Mouse (Mus musculus): ENCODE measurements at regions not wholly inside any gene's neighbourhood (a gene's known extent, or its start where the extent isn't known, plus 50 kb on each side); places are given as distances from the start of the nearest gene placed in this dataset.

GRCm38 (mm10) chr14:107849688-107850087 lies 1064.3 kb downstream of the Slitrk1 start:
- H3K27ac ChIP-seq (ENCODE audit: low read length) = no peak overlapping the region
- H3K9me3 ChIP-seq (replicated peaks; ENCODE audit: control insufficient read depth, low read length) = no peaks in the 10 kb centered on the region
- no peaks in the 10 kb centered on the region for H3K36me3 ChIP-seq (ENCODE audit: control insufficient read depth, insufficient read depth)
- no peaks in the 10 kb centered on the region for H3K27me3 ChIP-seq (ENCODE audit: control insufficient read depth, insufficient read depth, low read depth, low read length)
- no peaks in the 10 kb centered on the region for H3K4me1 ChIP-seq (ENCODE audit: control insufficient read depth, low read depth, low read length)
- WGBS (ENCODE audit: insufficient replicate concordance) = 77% methylated on average over 7 of the region's 7 CpGs
- H3K9ac ChIP-seq (ENCODE audit: low read depth, low read length) = no peak overlapping the region
- H3K4me2 ChIP-seq (ENCODE audit: low read depth, low read length) = no peak overlapping the region
- no peak overlapping the region for H3K4me3 ChIP-seq (ENCODE audit: low read depth, low read length)
- ATAC-seq (ENCODE audit: low read depth) = no peak

GRCm38 (mm10) chr14:107845289-107846215 lies 1068.4 kb downstream of the Slitrk1 start:
- Histone ChIP-seq H3K36me3 (ENCODE audit: control insufficient read depth, insufficient read depth) (no peaks in the 10 kb centered on the region), H3K4me3 (ENCODE audit: low read depth, low read length) (no peak overlapping the region), H3K27ac (ENCODE audit: low read length) (no peak overlapping the region), H3K27me3 (ENCODE audit: control insufficient read depth, insufficient read depth, low read depth, low read length) (no peaks in the 10 kb centered on the region), H3K9me3 (replicated peaks; ENCODE audit: control insufficient read depth, low read length) (no peaks in the 10 kb centered on the region), H3K9ac (ENCODE audit: low read depth, low read length) (no peak overlapping the region), H3K4me1 (ENCODE audit: control insufficient read depth, low read depth, low read length) (no peaks in the 10 kb centered on the region), H3K4me2 (ENCODE audit: low read depth, low read length) (no peak overlapping the region)
- no peak for ATAC-seq (ENCODE audit: low read depth)
- WGBS (ENCODE audit: insufficient replicate concordance) = 61% methylated on average over 3 of the region's 3 CpGs

- no peaks in the 10 kb centered on the region for H3K27me3 ChIP-seq (ENCODE audit: control insufficient read depth, insufficient read depth, low read depth, low read length)
- no peak overlapping the region for H3K4me3 ChIP-seq (ENCODE audit: low read depth, low read length)
- no peak overlapping the region for H3K9ac ChIP-seq (ENCODE audit: low read depth, low read length)
- H3K27ac ChIP-seq (ENCODE audit: low read length) = no peak overlapping the region
- WGBS (ENCODE audit: insufficient replicate concordance) = 47% methylated on average over 2 of the region's 2 CpGs
- H3K9me3 ChIP-seq (replicated peaks; ENCODE audit: control insufficient read depth, low read length) = no peaks in the 10 kb centered on the region
- no peak overlapping the region for H3K4me2 ChIP-seq (ENCODE audit: low read depth, low read length)
- H3K36me3 ChIP-seq (ENCODE audit: control insufficient read depth, insufficient read depth) = no peaks in the 10 kb centered on the region
- no peaks in the 10 kb centered on the region for H3K4me1 ChIP-seq (ENCODE audit: control insufficient read depth, low read depth, low read length)
- ATAC-seq (ENCODE audit: low read depth) = no peak
Measured at GRCm38 (mm10) chr14:107844533-107844932, 1069.4 kb downstream of the Slitrk1 start.

- WGBS (ENCODE audit: insufficient replicate concordance) = 53% methylated on average over 1 of the region's 1 CpGs
- no peak for ATAC-seq (ENCODE audit: low read depth)
- Histone ChIP-seq H3K4me1 (ENCODE audit: control insufficient read depth, low read depth, low read length) (no peaks in the 10 kb centered on the region), H3K4me2 (ENCODE audit: low read depth, low read length) (no peak overlapping the region), H3K9ac (ENCODE audit: low read depth, low read length) (no peak overlapping the region), H3K36me3 (ENCODE audit: control insufficient read depth, insufficient read depth) (no peaks in the 10 kb centered on the region), H3K27me3 (ENCODE audit: control insufficient read depth, insufficient read depth, low read depth, low read length) (no peaks in the 10 kb centered on the region), H3K4me3 (ENCODE audit: low read depth, low read length) (no peak overlapping the region), H3K27ac (ENCODE audit: low read length) (no peak overlapping the region), H3K9me3 (replicated peaks; ENCODE audit: control insufficient read depth, low read length) (no peaks in the 10 kb centered on the region)
Measured at GRCm38 (mm10) chr14:107832976-107833375, 1081.0 kb downstream of the Slitrk1 start.

GRCm38 (mm10) chr14:107785242-107785641 lies 1128.7 kb downstream of the Slitrk1 start:
- 30% methylated on average over 1 of the region's 1 CpGs for WGBS (ENCODE audit: insufficient replicate concordance)
- no peak overlapping the region for H3K4me3 ChIP-seq (ENCODE audit: low read depth, low read length)
- no peak overlapping the region for H3K9ac ChIP-seq (ENCODE audit: low read depth, low read length)
- no peaks in the 10 kb centered on the region; the same call in 1 of the 2 replicates for H3K9me3 ChIP-seq (replicated peaks; ENCODE audit: control insufficient read depth, low read length)
- no peak overlapping the region for H3K27ac ChIP-seq (ENCODE audit: low read length)
- no peak overlapping the region for H3K4me2 ChIP-seq (ENCODE audit: low read depth, low read length)
- H3K27me3 ChIP-seq (ENCODE audit: control insufficient read depth, insufficient read depth, low read depth, low read length) = no peaks in the 10 kb centered on the region
- H3K4me1 ChIP-seq (ENCODE audit: control insufficient read depth, low read depth, low read length) = no peaks in the 10 kb centered on the region
- ATAC-seq (ENCODE audit: low read depth) = no peak
- no peaks in the 10 kb centered on the region for H3K36me3 ChIP-seq (ENCODE audit: control insufficient read depth, insufficient read depth)

Data from liver, embryonic 16.5 days (tissue).